Comparison of ENCODE assay signal across 9 mouse cellular contexts in genomic region chr1:192457526-192458206, GRCm38 (mm10).
A peak's percentile ranks its signal among the peaks of the same experiment; 100 is the strongest.
DNase-seq lines count a peak whose midpoint lies in the region; ATAC-seq and TF ChIP-seq lines count a peak whose summit lies in the region.
"Had no signal": no experiment of that assay in that cellular context is flagged by ENCODE, and none has a peak within 500 bp of the region (broad histone marks: within the 10 kb centered on the region; RNA-seq: fewer than 3 reads in every experiment).

No protein-coding gene starts in this region.

- DNase-seq in cerebellum, adult 8-10 months, result no peak
- peak; percentile 61 for DNase-seq in lung, postnatal 10 days
- DNase-seq in lung, adult 18-20 months, result no peak
- DNase-seq in cerebellum, adult 9-10 months, result peak; percentile 70
- no peak for DNase-seq in kidney, adult 2 months

- no peaks in the 10 kb centered on the region for H3K36me3 ChIP-seq in intestine, postnatal 0 days (ENCODE audit: control insufficient read depth, insufficient read depth)
- no peaks in the 10 kb centered on the region for H3K36me3 ChIP-seq in kidney, adult 2 months (ENCODE audit: control insufficient read depth, insufficient read depth, low read length)
- H3K36me3 ChIP-seq: limb, embryonic 13.5 days had no signal

- H3K4me1 ChIP-seq in intestine, postnatal 0 days (replicated peaks; ENCODE audit: control insufficient read depth, insufficient read depth, low read length), result no peaks in the 10 kb centered on the region
- no peaks in the 10 kb centered on the region for H3K4me1 ChIP-seq in kidney, adult 2 months (ENCODE audit: control insufficient read depth, insufficient read depth, low read length)

- TF ChIP-seq POLR2A in kidney, adult 2 months (IDR thresholded peaks at IDR 0.05; ENCODE audit: low read depth, low read length), result no peak

- no peak overlapping the region for H3K9ac ChIP-seq in intestine, postnatal 0 days (ENCODE audit: low read depth, low read length)
- H3K9ac ChIP-seq: limb, embryonic 13.5 days had no signal

- TF ChIP-seq CTCF in intestine, postnatal 0 days (IDR thresholded peaks at IDR 0.05; ENCODE audit: low read depth), result peak; percentile 59
- no peak for TF ChIP-seq CTCF in kidney, adult 2 months (conservative IDR thresholded peaks at IDR 0.05; ENCODE audit: insufficient read depth, insufficient read length, low read depth, low read length)

- H3K27ac ChIP-seq in intestine, postnatal 0 days (ENCODE audit: low read depth, low read length), result peak overlapping the region; percentile 78
- H3K27ac ChIP-seq in kidney, adult 2 months (ENCODE audit: insufficient read depth, low read depth, low read length), result no peak overlapping the region
- H3K27ac ChIP-seq: limb, embryonic 13.5 days had no signal

- ATAC-seq in cerebellum, adult (ENCODE audit: insufficient number of reproducible peaks, low FRiP score, low TSS enrichment), result peak; percentile 18; the same call in 1 of the 2 replicates
- peak; percentile 92 for ATAC-seq in intestine, postnatal 0 days
- no peak for ATAC-seq in CD4-positive, CD25-positive, alpha-beta regulatory T cell, adult 4 months

- no peak overlapping the region for H3K4me2 ChIP-seq in intestine, postnatal 0 days (replicated peaks; ENCODE audit: low read depth)
- H3K4me2 ChIP-seq: limb, embryonic 13.5 days had no signal

- 57% methylated on average over 6 of the region's 6 CpGs for WGBS in intestine, postnatal 0 days
- WGBS in kidney, adult 2 months, result 88% methylated on average over 6 of the region's 6 CpGs

- no peaks in the 10 kb centered on the region for H3K27me3 ChIP-seq in intestine, postnatal 0 days (replicated peaks; ENCODE audit: control insufficient read depth, insufficient read depth, low read length)
- H3K27me3 ChIP-seq in kidney, adult 2 months (replicated peaks; ENCODE audit: control insufficient read depth, insufficient read depth, low read length), result no peaks in the 10 kb centered on the region
- H3K27me3 ChIP-seq: limb, embryonic 13.5 days had no signal

- H3K4me3 ChIP-seq in intestine, postnatal 0 days (ENCODE audit: low read depth, low read length), result no peak overlapping the region
- no peak overlapping the region for H3K4me3 ChIP-seq in kidney, adult 2 months (ENCODE audit: insufficient read depth, low read depth, low read length)
- H3K4me3 ChIP-seq: limb, embryonic 13.5 days had no signal

- no peaks in the 10 kb centered on the region for H3K9me3 ChIP-seq in intestine, postnatal 0 days (ENCODE audit: control insufficient read depth)
- H3K9me3 ChIP-seq: limb, embryonic 13.5 days had no signal

Comparison
In these comparisons a context has a peak if more than half of its experiments do, and no peak if none do; other contexts are left out.
1. DNase-seq: peak in lung, postnatal 10 days (single experiment) and cerebellum, adult 9-10 months (single experiment); none in cerebellum, adult 8-10 months (single experiment), lung, adult 18-20 months (0 of 2) and kidney, adult 2 months (single experiment).